ENCODE assay signal across 8 mouse cellular contexts in the genomic region with DNA sequence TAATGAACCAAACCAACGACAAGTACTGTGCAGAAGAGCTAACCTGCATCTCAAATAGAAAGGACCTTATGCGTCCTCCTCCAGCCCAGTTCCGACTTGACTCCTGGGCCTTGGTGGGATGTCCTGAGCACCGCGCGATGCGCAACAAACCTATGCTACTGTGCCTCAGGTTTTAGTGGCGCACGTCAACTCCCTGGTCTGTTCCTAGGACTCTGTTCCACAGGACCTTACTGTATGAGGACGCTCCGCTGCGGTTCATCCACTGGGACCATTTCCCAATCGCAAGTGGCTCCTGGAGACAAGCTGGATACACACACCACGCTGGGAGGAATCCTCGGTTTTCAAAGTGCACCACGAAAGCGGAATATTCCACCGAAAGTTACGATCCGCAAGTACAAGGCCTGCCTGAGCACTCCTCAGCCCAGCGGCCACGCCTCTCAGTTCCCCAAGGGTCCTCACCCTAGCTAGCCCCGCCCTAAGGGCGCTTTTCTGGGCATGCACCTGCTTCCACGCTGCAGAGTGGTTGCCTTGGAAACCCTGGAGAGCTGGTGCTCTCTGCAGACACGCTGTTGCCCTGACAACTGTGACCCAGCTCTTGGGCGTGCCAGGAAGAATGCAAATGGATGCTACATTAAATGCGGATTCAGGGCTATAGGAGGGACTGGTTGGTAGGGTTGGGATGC. TPM values are rescaled to one million over a fixed set of nuclear protein-coding genes. Genes with fewer than 3 reads are reported as not detected.
A peak's percentile ranks its signal among the peaks of the same experiment; 100 is the strongest.
DNase-seq lines count a peak whose midpoint lies in the region; ATAC-seq and TF ChIP-seq lines count a peak whose summit lies in the region.

No protein-coding gene starts in this region.

- under 1% methylated on average over 28 of the region's 28 CpGs for WGBS in forebrain, embryonic 10.5 days
- WGBS in intestine, postnatal 0 days, result under 1% methylated on average over 28 of the region's 28 CpGs

- intact Hi-C loops in left cerebral cortex, postnatal 14 days (cut with DNase I), result loop anchor here (2.0 kb wide), 2 partner anchors 46 to 130 kb away; partner anchors contain the start of gene Gm6525

- DNase-seq in brain, adult 2 months (ENCODE audit: low read depth, low spot score), result peak; percentile 96
- DNase-seq in forebrain, embryonic 10.5 days (ENCODE audit: extremely low spot score, low spot score), result peak; percentile 88
- peak; percentile 78 to 90 for DNase-seq in left cerebral cortex, postnatal 14 days (ENCODE audit: low spot score in 2 of 2)
- DNase-seq in right cerebral cortex, postnatal 4 days, result peak; percentile 70
- no peak for DNase-seq in urinary bladder, postnatal 4 days (ENCODE audit: low spot score in 2 of 2)

- no peak overlapping the region for H3K9ac ChIP-seq in ES-Bruce4 (ENCODE audit: low read depth, poor library complexity, severe bottlenecking)
- 0 out of 2 replicates have a peak overlapping the region, but pooled peaks have one; percentile 18 for H3K9ac ChIP-seq in intestine, postnatal 0 days (ENCODE audit: low read depth, low read length)

- H3K4me2 ChIP-seq in intestine, postnatal 0 days (replicated peaks; ENCODE audit: low read depth), result peak overlapping the region; percentile 84

- ATAC-seq in intestine, postnatal 0 days, result peak; percentile 36

- H3K9me3 ChIP-seq in ES-Bruce4 (replicated peaks; ENCODE audit: control insufficient read depth, insufficient read depth, low read length, poor library complexity, severe bottlenecking), result no peaks in the 10 kb centered on the region
- H3K9me3 ChIP-seq in forebrain, embryonic 10.5 days, result no peaks in the 10 kb centered on the region; the same call in 1 of the 2 replicates
- no peaks in the 10 kb centered on the region for H3K9me3 ChIP-seq in intestine, postnatal 0 days (ENCODE audit: control insufficient read depth)
- peaks cover 32% of the 10 kb centered on the region for H3K9me3 ChIP-seq in megakaryocyte, embryonic 14.5 days

- H3K36me3 ChIP-seq in ES-Bruce4 (ENCODE audit: control insufficient read depth, insufficient read depth, low read length, poor library complexity, severe bottlenecking), result no peaks in the 10 kb centered on the region
- H3K36me3 ChIP-seq in forebrain, embryonic 10.5 days (replicated peaks), result no peaks in the 10 kb centered on the region
- no peaks in the 10 kb centered on the region for H3K36me3 ChIP-seq in intestine, postnatal 0 days (ENCODE audit: control insufficient read depth, insufficient read depth)
- H3K36me3 ChIP-seq in megakaryocyte, embryonic 14.5 days (replicated peaks; ENCODE audit: low read length), result no peaks in the 10 kb centered on the region

- no peak for TF ChIP-seq POLR2A in ES-Bruce4 (IDR thresholded peaks at IDR 0.05; ENCODE audit: insufficient read depth, low read length)

- peaks cover 3% of the 10 kb centered on the region for H3K4me1 ChIP-seq in ES-Bruce4 (ENCODE audit: control insufficient read depth, insufficient read depth, low read length)
- H3K4me1 ChIP-seq in forebrain, embryonic 10.5 days, result peaks cover 41% of the 10 kb centered on the region
- peaks cover 10% of the 10 kb centered on the region for H3K4me1 ChIP-seq in intestine, postnatal 0 days (replicated peaks; ENCODE audit: control insufficient read depth, insufficient read depth, low read length)
- H3K4me1 ChIP-seq in megakaryocyte, embryonic 14.5 days, result peaks cover 17% of the 10 kb centered on the region

- TF ChIP-seq EP300 in ES-Bruce4 (IDR thresholded peaks at IDR 0.05; ENCODE audit: insufficient read depth, low read depth, low read length), result no peak

- TF ChIP-seq CTCF in ES-Bruce4 (IDR thresholded peaks at IDR 0.05; ENCODE audit: low read depth, low read length), result no peak
- no peak for TF ChIP-seq CTCF in intestine, postnatal 0 days (IDR thresholded peaks at IDR 0.05; ENCODE audit: low read depth)

- H3K4me3 ChIP-seq in ES-Bruce4 (ENCODE audit: low read depth, low read length), result peak overlapping the region; percentile 42
- H3K4me3 ChIP-seq in forebrain, embryonic 10.5 days, result peak overlapping the region; percentile 56
- peak overlapping the region; percentile 41 for H3K4me3 ChIP-seq in intestine, postnatal 0 days (ENCODE audit: low read depth, low read length)
- peak overlapping the region; percentile 69 for H3K4me3 ChIP-seq in megakaryocyte, embryonic 14.5 days (replicated peaks)

- H3K27me3 ChIP-seq in ES-Bruce4 (ENCODE audit: control insufficient read depth, insufficient read depth, low read length, poor library complexity, severe bottlenecking), result no peaks in the 10 kb centered on the region; the same call in 1 of the 2 replicates
- H3K27me3 ChIP-seq in forebrain, embryonic 10.5 days (ENCODE audit: poor library complexity, severe bottlenecking), result peaks cover 61% of the 10 kb centered on the region
- no peaks in the 10 kb centered on the region for H3K27me3 ChIP-seq in intestine, postnatal 0 days (replicated peaks; ENCODE audit: control insufficient read depth, insufficient read depth, low read length)
- peaks cover 80% of the 10 kb centered on the region for H3K27me3 ChIP-seq in megakaryocyte, embryonic 14.5 days (replicated peaks)

- no peak overlapping the region for H3K27ac ChIP-seq in ES-Bruce4 (ENCODE audit: insufficient read depth, low read length)
- H3K27ac ChIP-seq in forebrain, embryonic 10.5 days, result peak overlapping the region; percentile 74
- no peak overlapping the region for H3K27ac ChIP-seq in intestine, postnatal 0 days (ENCODE audit: low read depth, low read length)

RNA-seq across cellular contexts. Expression of gene Trim2, which starts 1.5 kb away (rescaled TPM):
- polyA plus RNA-seq in ES-Bruce4 (2011; ENCODE audit: insufficient read depth, insufficient read length, low read depth, missing spikeins), result 11.4 and 12.8 TPM in 2 replicates
- polyA plus RNA-seq in forebrain, embryonic 10.5 days (2016; fragmentation: Nextera tagmentation; extraction: Ambion mirVana), result 32.1 and 36.4 TPM in 2 replicates
- 21.2 and 22.5 TPM in 2 replicates for polyA plus RNA-seq in intestine, postnatal 0 days (2015; fragmentation: Nextera tagmentation; extraction: Ambion mirVana)
- 100 to 1,000 TPM; 190 to 200 TPM for total RNA-seq in left cerebral cortex, postnatal 14 days (2021)
- polyA plus RNA-seq in megakaryocyte, embryonic 14.5 days (2012; ENCODE audit: insufficient read depth, low replicate concordance), result not detected in 2 replicates

Comparison
In these comparisons a context has a peak if more than half of its experiments do, and no peak if none do; other contexts are left out.
1. DNase-seq: peak in brain, adult 2 months (single experiment), forebrain, embryonic 10.5 days (single experiment), left cerebral cortex, postnatal 14 days (2 of 2) and right cerebral cortex, postnatal 4 days (single experiment); none in urinary bladder, postnatal 4 days (0 of 2).
2. RNA of gene Trim2, which starts 1.5 kb away (polyA plus RNA-seq): 32.1 to 36.4 TPM in forebrain, embryonic 10.5 days, 21.2 to 22.5 TPM in intestine, postnatal 0 days and 11.4 to 12.8 TPM in ES-Bruce4; not detected in megakaryocyte, embryonic 14.5 days; every median in the first group is over 10 times any median in the second.
3. Peak in every context shown above with its lines, with median percentiles within 50 percentile points of each other: H3K4me3 ChIP-seq.